Mouse (Mus musculus): Measurements from ENCODE around the gene Dlst.
A peak's percentile ranks its signal among the peaks of the same experiment; 100 is the strongest.

DNA sequence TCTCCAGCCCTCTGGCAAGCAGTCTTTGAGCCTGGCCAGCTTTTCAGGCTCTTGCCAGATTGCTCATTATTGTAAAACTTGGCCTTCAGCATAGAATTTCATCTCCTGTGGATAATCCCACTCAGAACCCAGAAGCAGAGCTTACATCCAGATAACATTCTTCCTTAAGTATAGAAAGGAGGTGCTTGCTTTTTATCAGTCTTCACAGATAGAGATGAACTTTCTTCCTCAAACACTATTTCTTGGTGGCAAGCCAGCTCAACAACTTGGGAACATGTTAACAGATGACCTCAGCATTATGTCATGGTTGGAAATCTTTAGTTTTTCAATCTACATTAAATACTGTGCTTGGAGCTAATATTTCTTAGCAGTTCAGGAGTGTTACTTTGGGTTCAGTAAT is 39.6 kb upstream of the Dlst start:
- TF ChIP-seq MAFK (IDR thresholded peaks at IDR 0.05; ENCODE audit: borderline replicate concordance, low read depth, low read length) (no peak), EP300 (IDR thresholded peaks at IDR 0.05; ENCODE audit: low read depth in 1 of 2, low read length in 2 of 2) (peak; percentile 56 to 70; a peak in 3 of 4 replicates), CTCF (IDR thresholded peaks at IDR 0.05 in 2 of 3, conservative IDR thresholded peaks at IDR 0.05 in 1 of 3; ENCODE audit: control insufficient read depth in 1 of 3, insufficient read depth in 1 of 3, low read depth in 2 of 3, low read length in 3 of 3, poor library complexity in 1 of 3, severe bottlenecking in 1 of 3) (no peak), CHD2 (IDR thresholded peaks at IDR 0.05; ENCODE audit: low read length) (no peak), SMC3 (IDR thresholded peaks at IDR 0.05; ENCODE audit: low read depth, low read length) (no peak), GATA1 (IDR thresholded peaks at IDR 0.05; ENCODE audit: low read depth, low read length) (peak; percentile 83), ZC3H11A (IDR thresholded peaks at IDR 0.05; ENCODE audit: low read depth, low read length) (no peak)
